Mouse (Mus musculus): ENCODE data around the gene Taar2. TPM values are rescaled to one million over a fixed set of nuclear protein-coding genes. Genes with fewer than 3 reads are reported as not detected.
A peak's percentile ranks its signal among the peaks of the same experiment; 100 is the strongest.

Taar2 gene
- polyA plus RNA-seq (2015; fragmentation: Nextera tagmentation; extraction: Ambion mirVana), result not detected in 2 replicates

DNA sequence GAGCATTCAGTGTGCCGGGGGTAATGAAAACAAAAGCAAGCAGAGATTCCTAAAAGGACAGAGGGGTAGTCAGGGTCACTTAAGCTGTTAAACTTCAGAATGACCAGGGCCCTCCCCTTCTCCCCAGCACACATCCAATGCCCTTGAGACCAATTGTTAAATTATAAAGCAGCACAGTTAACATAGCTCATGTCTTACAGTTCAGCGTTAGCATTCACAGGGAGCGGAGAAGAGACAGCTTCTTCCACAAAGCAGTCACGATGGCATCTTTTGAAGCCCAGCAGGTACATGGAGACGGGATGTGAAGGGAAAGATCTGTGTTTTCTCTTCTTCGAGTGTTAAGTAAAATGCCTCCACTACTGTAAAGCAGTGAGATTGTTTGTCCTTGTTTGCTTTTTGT is at the start of gene Taar2:
Gene Taar2, plus strand, starts transcription at position 261 of the 400 bp plus-strand sequence.
- Histone ChIP-seq H3K27me3 (replicated peaks) (no peaks in the 10 kb centered on the region), H3K4me3 (replicated peaks) (no peak within 1 kb of the TSS), H3K36me3 (no peaks in the 10 kb centered on the region), H3K4me2 (no peak within 1 kb of the TSS), H3K27ac (no peak within 1 kb of the TSS), H3K9ac (no peak within 1 kb of the TSS), H3K9me3 (no peaks in the 10 kb centered on the region), H3K4me1 (no peaks in the 10 kb centered on the region)
- no peak for ATAC-seq (ENCODE audit: insufficient read depth, low FRiP score, low read depth)
- WGBS, result 56% methylated on average over 6 of the region's 6 CpGs

DNA sequence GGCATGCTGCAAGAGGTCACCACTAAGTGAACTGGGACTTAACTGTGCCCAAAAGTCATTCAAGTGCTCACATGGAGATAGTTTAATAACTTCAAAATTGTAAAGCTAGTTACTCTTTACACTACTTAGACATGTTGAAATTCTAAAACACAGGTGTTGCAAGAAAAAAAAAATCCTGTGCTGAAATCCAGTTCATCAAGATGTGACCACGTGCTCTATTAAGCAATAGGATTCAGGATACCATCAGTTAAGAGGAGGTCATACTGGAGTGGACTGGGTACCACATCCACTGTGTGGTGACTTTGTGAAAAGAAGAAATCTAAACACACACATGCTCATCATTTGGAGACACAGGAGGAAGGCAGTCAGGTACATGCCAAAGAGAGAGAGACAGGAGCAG is 45.4 kb upstream of the Taar2 start:
- no peak for ATAC-seq (ENCODE audit: insufficient read depth, low FRiP score, low read depth)

GRCm38 (mm10) chr10:23894601-23895349 is 43.6 kb upstream of the Taar2 start, which contains the start of gene Vnn1:
Vnn1 (plus strand) TSS chr10:23894688.
- Histone ChIP-seq H3K4me1 (no peaks in the 10 kb centered on the region), H3K4me3 (replicated peaks) (peak within 1 kb of the TSS; percentile 29), H3K9me3 (no peaks in the 10 kb centered on the region), H3K27ac (no peak within 1 kb of the TSS), H3K4me2 (peak within 1 kb of the TSS; percentile 64), H3K27me3 (replicated peaks) (no peaks in the 10 kb centered on the region), H3K9ac (no peak within 1 kb of the TSS), H3K36me3 (no peaks in the 10 kb centered on the region)
- no peak for ATAC-seq (ENCODE audit: insufficient read depth, low FRiP score, low read depth)
- WGBS, result 19% methylated on average over 21 of the region's 21 CpGs

More for the DNA sequence above, 45.4 kb upstream of the Taar2 start:
- no peaks in the 10 kb centered on the region for H3K4me1 ChIP-seq
- H3K4me3 ChIP-seq (replicated peaks), result no peak overlapping the region
- H3K9me3 ChIP-seq, result no peaks in the 10 kb centered on the region
- no peak overlapping the region for H3K4me2 ChIP-seq
- no peaks in the 10 kb centered on the region for H3K27me3 ChIP-seq (replicated peaks)
- WGBS, result 68% methylated on average over 1 of the region's 1 CpGs
- no peak overlapping the region for H3K9ac ChIP-seq
- H3K36me3 ChIP-seq, result no peaks in the 10 kb centered on the region
- no peak overlapping the region for H3K27ac ChIP-seq

- no peaks in the 10 kb centered on the region for H3K36me3 ChIP-seq
- H3K4me3 ChIP-seq (replicated peaks), result no peak overlapping the region
- H3K9me3 ChIP-seq, result no peaks in the 10 kb centered on the region
- H3K4me2 ChIP-seq, result no peak overlapping the region
- no peaks in the 10 kb centered on the region for H3K4me1 ChIP-seq
- 59% methylated on average over 7 of the region's 7 CpGs for WGBS
- ATAC-seq (ENCODE audit: insufficient read depth, low FRiP score, low read depth), result no peak
- no peaks in the 10 kb centered on the region for H3K27me3 ChIP-seq (replicated peaks)
- H3K27ac ChIP-seq, result no peak overlapping the region
- H3K9ac ChIP-seq, result no peak overlapping the region
Measured at GRCm38 (mm10) chr10:23895376-23895775, 43.0 kb upstream of the Taar2 start.

- Histone ChIP-seq H3K36me3 (no peaks in the 10 kb centered on the region), H3K27ac (no peak overlapping the region), H3K4me2 (no peak overlapping the region), H3K4me3 (replicated peaks) (no peak overlapping the region), H3K9ac (no peak overlapping the region), H3K4me1 (no peaks in the 10 kb centered on the region), H3K9me3 (no peaks in the 10 kb centered on the region), H3K27me3 (replicated peaks) (no peaks in the 10 kb centered on the region)
- WGBS, result 83% methylated on average over 3 of the region's 3 CpGs
- no peak for ATAC-seq (ENCODE audit: insufficient read depth, low FRiP score, low read depth)
Measured at GRCm38 (mm10) chr10:23901119-23901518, 37.3 kb upstream of the Taar2 start.

DNA sequence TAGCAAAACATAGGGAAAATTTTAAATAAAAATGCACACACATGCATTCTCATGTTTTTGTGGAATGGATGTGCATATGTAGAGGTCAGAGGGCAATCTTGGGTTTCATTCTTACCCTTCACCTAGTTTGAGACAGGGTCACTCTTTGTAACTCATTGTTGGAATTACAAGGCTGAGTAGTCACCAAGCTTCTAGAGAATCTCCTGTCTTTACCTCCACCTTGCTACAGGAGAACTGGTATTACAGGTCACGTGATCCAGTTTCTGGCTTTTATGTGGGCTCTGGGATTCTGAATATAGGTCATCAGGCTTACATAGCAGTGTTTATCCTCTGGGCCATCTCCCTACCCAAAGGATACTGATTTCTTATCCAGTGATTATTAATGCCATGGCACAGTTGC is 32.7 kb upstream of the Taar2 start:
- no peak overlapping the region for H3K9ac ChIP-seq
- no peaks in the 10 kb centered on the region for H3K36me3 ChIP-seq
- H3K4me1 ChIP-seq, result no peaks in the 10 kb centered on the region
- H3K27ac ChIP-seq, result no peak overlapping the region
- no peaks in the 10 kb centered on the region for H3K27me3 ChIP-seq (replicated peaks)
- no peak overlapping the region for H3K4me2 ChIP-seq
- no peak for ATAC-seq (ENCODE audit: insufficient read depth, low FRiP score, low read depth)
- H3K9me3 ChIP-seq, result no peaks in the 10 kb centered on the region
- H3K4me3 ChIP-seq (replicated peaks), result no peak overlapping the region
- WGBS, result 86% methylated on average over 1 of the region's 1 CpGs

DNA sequence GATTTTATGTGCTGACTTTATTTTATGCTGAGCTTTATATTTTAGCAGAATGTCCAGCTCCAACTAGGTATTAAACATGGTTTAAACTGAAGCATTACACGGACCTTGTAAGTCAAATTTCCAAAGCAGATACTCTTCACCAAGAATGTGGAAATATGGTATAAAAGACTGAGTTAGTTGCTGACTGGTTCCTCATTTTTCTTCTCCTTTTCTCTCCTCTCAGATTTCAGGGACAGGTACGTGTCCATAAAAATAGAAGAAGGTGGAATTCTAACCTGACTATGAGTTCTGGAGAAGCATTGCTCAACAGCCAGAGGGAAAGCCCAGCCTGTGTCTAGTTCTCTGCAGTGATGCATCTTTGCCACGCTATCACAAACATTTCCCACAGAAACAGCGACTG is 18.3 kb upstream of the Taar2 start, which contains the start of gene Taar1:
Gene Taar1, plus strand, starts transcription at position 301 of the 400 bp plus-strand sequence.
- no peaks in the 10 kb centered on the region for H3K36me3 ChIP-seq
- H3K27ac ChIP-seq, result no peak within 1 kb of the TSS
- 87% methylated on average over 4 of the region's 4 CpGs for WGBS
- no peak within 1 kb of the TSS for H3K9ac ChIP-seq
- H3K9me3 ChIP-seq, result no peaks in the 10 kb centered on the region
- no peak within 1 kb of the TSS for H3K4me3 ChIP-seq (replicated peaks)
- ATAC-seq (ENCODE audit: insufficient read depth, low FRiP score, low read depth), result no peak
- H3K27me3 ChIP-seq (replicated peaks), result no peaks in the 10 kb centered on the region
- no peaks in the 10 kb centered on the region for H3K4me1 ChIP-seq
- H3K4me2 ChIP-seq, result no peak within 1 kb of the TSS

GRCm38 (mm10) chr10:23922468-23922867 is 15.9 kb upstream of the Taar2 start:
- Histone ChIP-seq H3K9ac (no peak overlapping the region), H3K9me3 (no peaks in the 10 kb centered on the region), H3K27ac (no peak overlapping the region), H3K4me1 (no peaks in the 10 kb centered on the region), H3K27me3 (replicated peaks) (no peaks in the 10 kb centered on the region), H3K36me3 (no peaks in the 10 kb centered on the region), H3K4me3 (replicated peaks) (no peak overlapping the region), H3K4me2 (no peak overlapping the region)
- ATAC-seq (ENCODE audit: insufficient read depth, low FRiP score, low read depth), result no peak
- WGBS, result 56% methylated on average over 3 of the region's 3 CpGs

GRCm38 (mm10) chr10:23923941-23924340 is 14.4 kb upstream of the Taar2 start:
- WGBS, result 85% methylated on average over 2 of the region's 2 CpGs
- no peaks in the 10 kb centered on the region for H3K4me1 ChIP-seq
- ATAC-seq (ENCODE audit: insufficient read depth, low FRiP score, low read depth), result no peak
- H3K27me3 ChIP-seq (replicated peaks), result no peaks in the 10 kb centered on the region
- H3K4me2 ChIP-seq, result no peak overlapping the region
- no peak overlapping the region for H3K9ac ChIP-seq
- no peak overlapping the region for H3K4me3 ChIP-seq (replicated peaks)
- H3K36me3 ChIP-seq, result no peaks in the 10 kb centered on the region
- H3K9me3 ChIP-seq, result no peaks in the 10 kb centered on the region
- H3K27ac ChIP-seq, result no peak overlapping the region

- no peaks in the 10 kb centered on the region for H3K27me3 ChIP-seq (replicated peaks)
- no peaks in the 10 kb centered on the region for H3K9me3 ChIP-seq
- no peaks in the 10 kb centered on the region for H3K36me3 ChIP-seq
- H3K27ac ChIP-seq, result no peak overlapping the region
- H3K4me2 ChIP-seq, result no peak overlapping the region
- H3K4me3 ChIP-seq (replicated peaks), result no peak overlapping the region
- H3K9ac ChIP-seq, result no peak overlapping the region
- no peaks in the 10 kb centered on the region for H3K4me1 ChIP-seq
- no peak for ATAC-seq (ENCODE audit: insufficient read depth, low FRiP score, low read depth)
- 53% methylated on average over 4 of the region's 4 CpGs for WGBS
Measured at GRCm38 (mm10) chr10:23937613-23938012, 759 bp upstream of the Taar2 start.

GRCm38 (mm10) chr10:23942465-23942864 is 4.1 kb downstream of the Taar2 start:
- H3K9ac ChIP-seq, result no peak overlapping the region
- H3K36me3 ChIP-seq, result no peaks in the 10 kb centered on the region
- no peak overlapping the region for H3K4me2 ChIP-seq
- no peak for ATAC-seq (ENCODE audit: insufficient read depth, low FRiP score, low read depth)
- no peak overlapping the region for H3K4me3 ChIP-seq (replicated peaks)
- H3K4me1 ChIP-seq, result no peaks in the 10 kb centered on the region
- H3K27me3 ChIP-seq (replicated peaks), result no peaks in the 10 kb centered on the region
- no peak overlapping the region for H3K27ac ChIP-seq
- H3K9me3 ChIP-seq, result no peaks in the 10 kb centered on the region
- 79% methylated on average over 5 of the region's 5 CpGs for WGBS

DNA sequence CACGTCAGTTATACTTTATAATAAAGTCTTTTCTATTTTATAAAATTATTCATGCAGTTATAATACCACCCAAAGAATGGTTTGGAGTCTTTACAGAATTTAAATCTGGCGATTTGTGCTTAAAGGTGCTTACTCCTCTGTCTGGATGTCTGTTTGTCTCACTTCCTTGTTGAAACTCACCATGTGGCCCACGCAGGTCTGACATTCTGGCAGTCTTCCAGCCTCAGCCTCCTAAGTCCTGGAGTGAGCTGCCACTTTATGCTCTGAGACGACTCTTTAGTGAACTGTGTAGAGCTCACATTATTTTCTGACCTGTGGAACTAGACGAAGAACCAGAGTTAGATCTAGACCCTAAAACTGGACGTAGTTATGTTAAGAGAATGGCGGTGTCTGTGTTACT is 9.7 kb downstream of the Taar2 start:
- Histone ChIP-seq H3K27ac (no peak overlapping the region), H3K27me3 (replicated peaks) (no peaks in the 10 kb centered on the region), H3K36me3 (no peaks in the 10 kb centered on the region), H3K9me3 (no peaks in the 10 kb centered on the region), H3K4me1 (no peaks in the 10 kb centered on the region), H3K4me2 (no peak overlapping the region), H3K9ac (no peak overlapping the region), H3K4me3 (replicated peaks) (no peak overlapping the region)
- WGBS, result 42% methylated on average over 7 of the region's 7 CpGs
- ATAC-seq (ENCODE audit: insufficient read depth, low FRiP score, low read depth), result no peak
